Mouse (Mus musculus): ENCODE data around the gene Ddah1. TPM values are rescaled to one million over a fixed set of nuclear protein-coding genes. Genes with fewer than 3 reads are reported as not detected.

Ddah1 gene
- polyA plus RNA-seq, 1 experiment: 43.7 TPM

DNA sequence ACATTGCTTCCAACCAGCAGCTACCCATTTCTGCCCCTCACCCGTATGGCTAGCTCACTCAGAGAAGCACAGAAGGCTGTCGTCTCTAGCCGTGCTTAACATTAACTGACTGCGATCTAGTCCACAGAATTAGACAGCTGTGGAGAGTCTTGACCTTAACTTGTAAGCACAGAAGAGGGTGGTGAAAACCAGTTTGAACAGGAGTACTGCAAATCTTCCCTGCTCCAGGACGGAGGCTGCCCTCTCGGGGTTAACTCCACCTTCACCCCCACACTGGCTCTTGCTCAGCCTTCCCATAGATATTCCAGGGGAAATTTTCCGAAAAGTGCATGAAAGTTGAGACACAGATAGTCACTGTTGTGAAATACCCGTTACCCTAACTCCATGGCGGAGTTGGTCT is 14.9 kb downstream of the Ddah1 start:
- no peak overlapping the region for H3K4me3 ChIP-seq (ENCODE audit: low read depth, low read length)
- H3K9me3 ChIP-seq (replicated peaks; ENCODE audit: control insufficient read depth, insufficient read depth, low read length, poor library complexity, severe bottlenecking): no peaks in the 10 kb centered on the region
- H3K27ac ChIP-seq (ENCODE audit: insufficient read depth, low read length): no peak overlapping the region
- H3K36me3 ChIP-seq (ENCODE audit: control insufficient read depth, insufficient read depth, low read length, poor library complexity, severe bottlenecking): no peaks in the 10 kb centered on the region
- H3K9ac ChIP-seq (ENCODE audit: low read depth, poor library complexity, severe bottlenecking): no peak overlapping the region
- TF ChIP-seq EP300 (IDR thresholded peaks at IDR 0.05; ENCODE audit: insufficient read depth, low read depth, low read length): no peak
- TF ChIP-seq POLR2A (IDR thresholded peaks at IDR 0.05; ENCODE audit: insufficient read depth, low read length): no peak
- TF ChIP-seq CTCF (IDR thresholded peaks at IDR 0.05; ENCODE audit: low read depth, low read length): no peak
- H3K4me1 ChIP-seq (ENCODE audit: control insufficient read depth, insufficient read depth, low read length): no peaks in the 10 kb centered on the region
- no peaks in the 10 kb centered on the region for H3K27me3 ChIP-seq (ENCODE audit: control insufficient read depth, insufficient read depth, low read length, poor library complexity, severe bottlenecking)

DNA sequence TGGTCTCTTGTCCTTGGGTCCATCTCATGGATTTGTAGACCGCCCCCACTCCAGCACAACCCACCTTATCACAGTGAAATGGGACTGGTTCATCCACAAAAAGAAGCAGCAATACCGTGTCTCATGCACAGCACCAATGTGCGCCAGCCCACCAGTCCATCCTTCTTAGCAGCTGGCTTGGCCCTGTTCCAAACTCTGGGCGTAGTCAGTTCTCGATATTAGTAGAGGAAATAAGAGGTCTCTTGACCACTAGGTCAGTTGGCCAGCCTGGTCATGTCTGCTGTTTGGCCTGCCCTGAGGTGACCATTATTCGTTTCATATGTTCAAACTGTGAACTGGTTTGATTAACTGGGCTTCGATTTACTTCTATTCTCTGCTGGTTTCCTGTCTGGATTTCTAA is 15.9 kb downstream of the Ddah1 start:
- TF ChIP-seq POLR2A (IDR thresholded peaks at IDR 0.05; ENCODE audit: insufficient read depth, low read length) (no peak), EP300 (IDR thresholded peaks at IDR 0.05; ENCODE audit: insufficient read depth, low read depth, low read length) (no peak), CTCF (IDR thresholded peaks at IDR 0.05; ENCODE audit: low read depth, low read length) (no peak)
- Histone ChIP-seq H3K9ac (ENCODE audit: low read depth, poor library complexity, severe bottlenecking) (no peak overlapping the region), H3K4me1 (ENCODE audit: control insufficient read depth, insufficient read depth, low read length) (no peaks in the 10 kb centered on the region), H3K4me3 (ENCODE audit: low read depth, low read length) (no peak overlapping the region), H3K9me3 (replicated peaks; ENCODE audit: control insufficient read depth, insufficient read depth, low read length, poor library complexity, severe bottlenecking) (no peaks in the 10 kb centered on the region), H3K27ac (ENCODE audit: insufficient read depth, low read length) (no peak overlapping the region), H3K27me3 (ENCODE audit: control insufficient read depth, insufficient read depth, low read length, poor library complexity, severe bottlenecking) (no peaks in the 10 kb centered on the region), H3K36me3 (ENCODE audit: control insufficient read depth, insufficient read depth, low read length, poor library complexity, severe bottlenecking) (no peaks in the 10 kb centered on the region)

DNA sequence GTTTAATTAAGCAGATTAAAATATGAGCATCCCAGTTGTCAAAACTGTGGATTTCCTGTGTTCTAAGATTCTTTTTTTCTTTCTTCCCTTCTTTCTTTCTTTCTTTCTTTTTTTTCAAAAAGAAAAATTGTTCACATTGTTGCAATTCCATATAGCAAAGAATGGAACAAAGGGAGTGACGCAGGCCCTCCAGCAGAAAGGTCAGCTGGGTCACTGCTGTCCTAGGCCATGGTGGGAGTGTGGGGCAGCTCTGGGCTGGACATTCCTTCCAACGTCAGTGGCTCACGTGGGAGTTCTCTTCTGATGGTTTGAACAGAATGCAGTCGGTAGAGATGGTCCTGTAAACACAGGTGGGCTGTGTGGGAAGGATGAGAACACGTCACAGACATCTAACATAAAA is 16.8 kb downstream of the Ddah1 start:
- no peaks in the 10 kb centered on the region for H3K27me3 ChIP-seq (ENCODE audit: control insufficient read depth, insufficient read depth, low read length, poor library complexity, severe bottlenecking)
- no peak overlapping the region for H3K27ac ChIP-seq (ENCODE audit: insufficient read depth, low read length)
- no peak overlapping the region for H3K4me3 ChIP-seq (ENCODE audit: low read depth, low read length)
- H3K9me3 ChIP-seq (replicated peaks; ENCODE audit: control insufficient read depth, insufficient read depth, low read length, poor library complexity, severe bottlenecking): no peaks in the 10 kb centered on the region
- no peaks in the 10 kb centered on the region for H3K4me1 ChIP-seq (ENCODE audit: control insufficient read depth, insufficient read depth, low read length)
- no peak overlapping the region for H3K9ac ChIP-seq (ENCODE audit: low read depth, poor library complexity, severe bottlenecking)
- no peaks in the 10 kb centered on the region for H3K36me3 ChIP-seq (ENCODE audit: control insufficient read depth, insufficient read depth, low read length, poor library complexity, severe bottlenecking)
- TF ChIP-seq CTCF (IDR thresholded peaks at IDR 0.05; ENCODE audit: low read depth, low read length) (no peak), POLR2A (IDR thresholded peaks at IDR 0.05; ENCODE audit: insufficient read depth, low read length) (no peak), EP300 (IDR thresholded peaks at IDR 0.05; ENCODE audit: insufficient read depth, low read depth, low read length) (no peak)

DNA sequence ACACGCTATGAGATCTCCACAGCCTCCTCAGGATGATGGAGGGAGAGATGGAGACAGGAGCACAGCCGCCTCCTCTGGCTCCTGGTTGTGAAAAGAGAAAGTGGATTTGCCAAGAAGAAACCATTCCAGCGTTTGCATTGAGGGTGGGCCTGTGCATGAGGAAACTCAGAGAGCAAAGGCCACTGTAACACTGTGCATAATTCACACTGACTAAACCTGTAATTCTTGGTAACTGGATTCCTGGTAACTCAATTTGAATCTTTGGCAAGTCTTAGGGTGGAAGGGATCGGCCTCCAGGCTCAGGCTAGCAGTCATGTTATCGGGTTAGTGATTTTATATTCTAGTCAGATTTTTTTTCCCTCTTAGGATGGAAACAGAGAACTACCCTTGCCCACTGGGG is 17.4 kb downstream of the Ddah1 start:
- H3K27ac ChIP-seq (ENCODE audit: insufficient read depth, low read length): no peak overlapping the region
- no peak overlapping the region for H3K4me3 ChIP-seq (ENCODE audit: low read depth, low read length)
- H3K9me3 ChIP-seq (replicated peaks; ENCODE audit: control insufficient read depth, insufficient read depth, low read length, poor library complexity, severe bottlenecking): no peaks in the 10 kb centered on the region
- TF ChIP-seq EP300 (IDR thresholded peaks at IDR 0.05; ENCODE audit: insufficient read depth, low read depth, low read length) (no peak), CTCF (IDR thresholded peaks at IDR 0.05; ENCODE audit: low read depth, low read length) (no peak), POLR2A (IDR thresholded peaks at IDR 0.05; ENCODE audit: insufficient read depth, low read length) (no peak)
- no peaks in the 10 kb centered on the region for H3K4me1 ChIP-seq (ENCODE audit: control insufficient read depth, insufficient read depth, low read length)
- H3K9ac ChIP-seq (ENCODE audit: low read depth, poor library complexity, severe bottlenecking): no peak overlapping the region
- H3K27me3 ChIP-seq (ENCODE audit: control insufficient read depth, insufficient read depth, low read length, poor library complexity, severe bottlenecking): no peaks in the 10 kb centered on the region
- no peaks in the 10 kb centered on the region for H3K36me3 ChIP-seq (ENCODE audit: control insufficient read depth, insufficient read depth, low read length, poor library complexity, severe bottlenecking)

DNA sequence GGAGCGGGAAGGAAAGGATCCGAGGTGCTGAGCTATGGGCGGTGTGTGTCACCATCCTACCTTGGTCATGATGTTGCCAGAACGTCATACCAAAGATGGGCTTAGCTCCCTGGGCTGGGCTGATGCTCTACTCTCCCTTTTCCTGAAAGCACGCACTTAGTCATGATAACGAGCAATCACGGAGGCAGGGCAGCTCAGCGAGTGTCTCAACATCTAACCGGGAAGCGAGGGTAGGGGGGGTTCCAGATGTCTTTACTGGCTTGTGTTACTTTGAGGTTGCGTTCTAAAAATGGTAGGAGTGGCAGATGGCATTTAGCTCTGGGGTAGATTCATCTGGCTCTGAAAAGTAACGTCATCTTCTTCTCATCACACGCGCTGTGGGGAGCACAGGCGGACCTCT is 18.5 kb downstream of the Ddah1 start:
- no peak for TF ChIP-seq EP300 (IDR thresholded peaks at IDR 0.05; ENCODE audit: insufficient read depth, low read depth, low read length)
- TF ChIP-seq POLR2A (IDR thresholded peaks at IDR 0.05; ENCODE audit: insufficient read depth, low read length): no peak
- TF ChIP-seq CTCF (IDR thresholded peaks at IDR 0.05; ENCODE audit: low read depth, low read length): no peak
- Histone ChIP-seq H3K27me3 (ENCODE audit: control insufficient read depth, insufficient read depth, low read length, poor library complexity, severe bottlenecking) (no peaks in the 10 kb centered on the region), H3K9me3 (replicated peaks; ENCODE audit: control insufficient read depth, insufficient read depth, low read length, poor library complexity, severe bottlenecking) (no peaks in the 10 kb centered on the region), H3K36me3 (ENCODE audit: control insufficient read depth, insufficient read depth, low read length, poor library complexity, severe bottlenecking) (no peaks in the 10 kb centered on the region), H3K4me3 (ENCODE audit: low read depth, low read length) (no peak overlapping the region), H3K9ac (ENCODE audit: low read depth, poor library complexity, severe bottlenecking) (no peak overlapping the region), H3K4me1 (ENCODE audit: control insufficient read depth, insufficient read depth, low read length) (no peaks in the 10 kb centered on the region), H3K27ac (ENCODE audit: insufficient read depth, low read length) (no peak overlapping the region)

DNA sequence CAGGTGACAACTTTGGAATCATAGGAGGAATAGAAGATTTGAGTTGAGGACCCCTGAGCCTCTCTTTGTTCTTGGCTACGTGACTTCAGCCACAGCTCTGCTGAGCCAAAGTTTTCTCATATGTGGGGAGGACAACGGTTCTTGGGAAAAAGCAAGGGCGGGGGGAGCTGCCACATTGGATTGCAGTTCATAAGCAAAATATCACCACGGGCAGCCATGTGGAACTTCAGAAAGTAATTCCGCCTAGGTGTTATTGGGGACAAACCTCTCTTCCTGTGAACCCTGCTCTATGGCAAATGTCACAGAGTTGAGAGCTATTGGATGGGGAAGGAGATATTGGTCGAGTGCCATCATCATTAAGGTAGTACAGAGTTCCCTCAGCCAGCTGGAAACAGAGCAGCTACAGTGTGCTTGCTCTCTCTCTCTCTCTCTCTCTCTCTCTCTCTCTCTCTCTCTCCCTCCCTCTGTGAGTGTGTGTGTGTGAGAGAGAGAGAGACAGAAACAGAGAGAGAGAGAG is 20.0 kb downstream of the Ddah1 start:
- H3K4me3 ChIP-seq (ENCODE audit: low read depth, low read length): no peak overlapping the region
- H3K36me3 ChIP-seq (ENCODE audit: control insufficient read depth, insufficient read depth, low read length, poor library complexity, severe bottlenecking): no peaks in the 10 kb centered on the region
- H3K9ac ChIP-seq (ENCODE audit: low read depth, poor library complexity, severe bottlenecking): no peak overlapping the region
- H3K27ac ChIP-seq (ENCODE audit: insufficient read depth, low read length): no peak overlapping the region
- no peaks in the 10 kb centered on the region for H3K27me3 ChIP-seq (ENCODE audit: control insufficient read depth, insufficient read depth, low read length, poor library complexity, severe bottlenecking)
- TF ChIP-seq EP300 (IDR thresholded peaks at IDR 0.05; ENCODE audit: insufficient read depth, low read depth, low read length) (no peak), CTCF (IDR thresholded peaks at IDR 0.05; ENCODE audit: low read depth, low read length) (no peak), POLR2A (IDR thresholded peaks at IDR 0.05; ENCODE audit: insufficient read depth, low read length) (no peak)
- no peaks in the 10 kb centered on the region for H3K4me1 ChIP-seq (ENCODE audit: control insufficient read depth, insufficient read depth, low read length)
- no peaks in the 10 kb centered on the region for H3K9me3 ChIP-seq (replicated peaks; ENCODE audit: control insufficient read depth, insufficient read depth, low read length, poor library complexity, severe bottlenecking)

Measured in ES-Bruce4 (cell line).